Mouse (Mus musculus): ENCODE measurements around the gene Fzd9. TPM values are rescaled to one million over a fixed set of nuclear protein-coding genes. Genes with fewer than 3 reads are reported as not detected.

Fzd9 gene
- total RNA-seq, 2 experiments from 2014 or later = 6.2 to 7.3 TPM

Small RNA genes within 50 kb of the gene (microRNA-seq; reads per million reads assigned to microRNA genes)
- gene Gm25315 = 0 reads per million in 2 experiments

Other genes with a start within 250 kb of the Fzd9 start
- 10 to 100 TPM; 32.0 to 33.4 TPM for gene Abhd11, start 242.1 kb downstream of the Fzd9 start, total RNA-seq (2021)
- gene Stx1a, start 227.7 kb downstream of the Fzd9 start, total RNA-seq (2021) = 100 to 1,000 TPM; 113 to 115 TPM
- gene Dnajc30, start 187.0 kb downstream of the Fzd9 start, total RNA-seq (2021) = 10 to 100 TPM; 43.7 TPM
- gene Bud23, start 186.3 kb downstream of the Fzd9 start, total RNA-seq (2021) = 10 to 100 TPM; 48.7 to 51.6 TPM
- 10 to 100 TPM; 30.4 to 32.8 TPM for gene Vps37d, start 173.0 kb downstream of the Fzd9 start, total RNA-seq (2021)
- gene Mlxipl, start 161.3 kb downstream of the Fzd9 start, total RNA-seq (2021) = 1 to 10 TPM; 3.1 to 5.8 TPM
- gene Tbl2, start 101.6 kb downstream of the Fzd9 start, total RNA-seq (2021) = 10 to 100 TPM; 32.1 to 34.4 TPM
- gene Bcl7b, start 82.9 kb downstream of the Fzd9 start, total RNA-seq (2021) = 10 to 100 TPM; 49.6 to 53.7 TPM
- 10 to 100 TPM; 65.5 to 72.7 TPM for gene Baz1b, start 64.0 kb downstream of the Fzd9 start, total RNA-seq (2021)
- under 1 TPM in 1 of 2 experiments, not detected in 1; 0.31 TPM for gene Fkbp6, start 98.8 kb upstream of the Fzd9 start, total RNA-seq (2021)
- not detected for gene Trim50, start 102.1 kb upstream of the Fzd9 start, total RNA-seq (2021)
- gene Nsun5, start 118.7 kb upstream of the Fzd9 start, total RNA-seq (2021) = 10 to 100 TPM; 20.8 to 24.0 TPM
- gene Pom121, start 143.3 kb upstream of the Fzd9 start, total RNA-seq (2021) = 10 to 100 TPM; 48.9 to 51.7 TPM